Mouse (Mus musculus) cerebellum, adult 18-20 months (tissue): ENCODE measurements around the gene Cfap77.

ENCODE experiments used
- DNase-seq, 2 experiments: peaks; one replicate each; pipeline ENCODE4 v3.0.0; 2021

Gene Cfap77

GRCm38 (mm10) chr2:28897340-28897899, 157.4 kb downstream of the Cfap77 start:
- no peak for DNase-seq

DNA sequence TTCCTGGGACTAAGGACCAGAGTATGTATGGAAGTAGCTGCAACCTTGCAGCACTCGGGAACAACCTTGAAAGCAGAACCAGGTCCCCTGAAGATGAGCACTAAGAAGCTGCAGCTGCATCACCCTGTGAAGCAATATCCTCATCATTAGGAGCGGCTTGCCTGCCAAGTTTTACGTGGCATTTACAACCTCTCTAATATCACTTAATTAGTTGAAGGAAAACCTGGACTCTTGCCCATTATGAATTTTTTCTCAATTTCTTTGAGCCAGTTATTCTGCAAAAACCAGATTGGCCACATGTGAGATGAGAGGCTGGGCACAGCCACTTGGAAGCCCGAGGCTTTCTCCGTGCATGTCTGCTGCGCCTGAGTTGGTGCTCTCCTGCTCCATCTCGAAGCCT, 159.0 kb downstream of the Cfap77 start:
- DNase-seq: no peak

DNA sequence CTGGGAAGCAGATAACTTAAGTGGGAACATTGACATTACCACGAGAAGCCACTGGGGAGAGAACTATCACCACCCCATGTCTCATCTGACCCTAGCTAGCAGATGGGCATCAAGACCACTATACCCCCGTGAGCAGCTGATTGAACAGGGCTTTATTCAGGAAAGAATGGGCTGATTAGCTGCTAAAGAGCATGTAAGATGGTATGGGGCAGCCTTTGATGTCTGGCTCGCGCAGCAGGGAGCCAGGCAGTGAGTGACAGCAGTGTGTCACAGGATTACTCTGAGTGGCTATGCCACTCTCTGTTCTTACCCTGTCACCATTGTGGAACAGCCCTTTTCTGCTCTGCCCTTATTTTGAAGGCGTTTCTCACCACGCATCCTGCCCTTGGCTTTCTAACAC, 161.3 kb downstream of the Cfap77 start:
- no peak for DNase-seq

- DNase-seq: no peak
Measured at GRCm38 (mm10) chr2:28892796-28893195, 162.1 kb downstream of the Cfap77 start.

DNA sequence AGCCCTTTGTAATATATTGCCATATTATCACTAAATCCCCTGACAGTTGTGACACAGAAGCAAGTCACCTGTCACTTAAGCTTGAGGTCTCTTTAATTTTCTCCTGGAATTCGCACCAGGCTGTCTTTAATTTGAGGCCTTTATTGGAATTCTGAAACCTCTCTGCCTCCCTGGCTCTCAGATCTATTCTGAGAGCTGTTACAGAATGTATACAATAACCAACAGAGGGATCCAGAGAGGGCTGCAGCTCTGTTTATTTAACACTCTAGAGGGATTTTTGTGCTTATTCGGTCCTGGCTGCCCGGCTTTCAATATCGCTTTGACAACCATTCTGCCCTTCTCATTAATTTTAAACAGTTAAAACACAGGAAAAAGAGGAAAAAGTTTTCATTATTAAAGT, 170.0 kb downstream of the Cfap77 start:
- no peak for DNase-seq

DNA sequence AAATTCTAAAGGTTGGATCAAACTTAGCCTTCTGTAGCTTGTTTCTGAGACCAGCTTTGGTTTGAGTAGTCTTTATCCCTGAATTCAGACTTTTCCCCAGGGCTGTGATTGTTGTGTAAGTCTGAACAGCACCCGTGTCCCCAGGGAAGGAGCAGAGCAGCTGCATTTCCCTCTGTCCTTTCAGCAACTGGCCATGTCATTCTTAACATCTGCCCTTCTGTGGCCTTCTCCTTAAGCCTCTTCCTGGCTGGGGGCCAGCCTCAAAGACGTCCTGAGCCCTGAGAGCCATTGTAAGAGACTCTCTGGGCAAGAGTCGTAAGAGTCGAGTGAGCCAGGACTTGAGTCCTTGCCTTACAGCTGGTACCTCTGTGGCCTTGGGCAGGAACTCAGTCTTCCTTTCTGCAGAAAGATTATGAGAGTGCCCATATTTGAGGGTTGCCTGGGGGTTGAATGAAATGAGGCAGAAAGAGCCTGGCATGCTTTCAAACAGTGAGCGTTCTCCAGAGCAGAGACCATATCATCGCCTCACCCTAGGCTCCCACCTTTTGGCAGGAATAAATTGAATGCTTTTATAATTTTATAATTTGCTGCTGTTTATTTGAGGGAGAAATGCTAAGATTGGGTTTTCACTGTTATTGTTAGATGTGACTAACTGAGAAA, 171.9 kb downstream of the Cfap77 start:
- no peak for DNase-seq

DNA sequence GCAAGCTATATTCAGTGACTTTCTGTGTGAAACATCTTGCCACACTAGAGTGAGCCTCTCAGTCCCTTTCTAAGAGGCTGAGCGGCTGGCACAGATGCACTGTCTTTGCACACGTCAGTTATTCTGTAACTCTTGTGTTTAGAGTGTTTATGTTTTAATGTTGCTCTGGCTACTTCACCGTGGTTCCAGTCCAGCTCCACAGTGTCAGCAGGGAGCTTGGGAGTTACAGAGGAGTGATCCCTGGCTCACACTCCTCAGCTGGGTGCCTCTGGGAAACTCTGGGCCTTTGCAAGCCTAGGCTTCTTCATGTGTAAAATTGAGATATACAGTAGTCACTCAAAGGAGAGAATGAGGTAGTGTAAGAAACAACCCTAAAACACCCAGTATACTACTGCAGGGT, 172.8 kb downstream of the Cfap77 start:
- DNase-seq: no peak

DNA sequence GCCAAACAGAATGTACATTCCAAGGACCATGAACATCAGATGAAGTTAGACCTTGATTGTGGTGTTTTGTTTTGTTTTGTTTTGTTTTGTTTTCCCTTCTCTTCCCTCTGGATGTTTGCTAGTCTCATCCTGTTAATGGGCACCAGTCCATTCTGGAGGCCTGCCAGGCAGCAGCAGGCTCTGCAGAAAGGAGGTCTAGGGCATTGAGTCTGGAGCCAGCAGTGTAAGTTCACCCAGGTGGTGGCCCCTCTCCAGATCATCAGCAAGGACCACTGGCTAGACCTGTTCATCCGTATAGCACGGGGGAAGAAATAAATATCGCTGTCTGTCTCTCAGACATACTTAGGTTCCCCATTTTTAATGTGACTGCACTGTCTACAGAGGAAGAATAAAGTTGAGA, 173.6 kb downstream of the Cfap77 start:
- peak; percentile 18 for DNase-seq
